Mouse (Mus musculus): Measurements from ENCODE around the gene Nfu1.

DNA sequence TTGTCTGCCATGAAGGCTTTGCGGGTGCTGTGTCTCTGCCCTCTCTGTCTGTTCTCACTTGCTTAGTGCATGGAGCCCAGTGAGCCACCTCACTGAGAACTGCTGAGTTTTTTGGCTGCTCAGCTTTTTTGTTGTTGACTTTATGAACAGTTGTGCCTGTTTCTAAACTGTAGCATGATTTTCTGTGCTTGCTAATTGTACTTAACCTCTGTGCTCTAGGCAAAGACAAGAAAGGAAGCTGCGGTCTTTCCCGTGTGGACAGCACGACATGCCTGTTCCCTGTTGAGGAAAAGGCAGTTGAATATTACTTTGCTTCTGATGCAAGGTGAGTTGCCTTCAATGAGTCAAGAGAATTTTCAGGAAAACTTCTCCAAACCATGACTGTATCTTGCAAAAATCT is 54.5 kb downstream of the Nfu1 start:
- TF ChIP-seq CTCF (IDR thresholded peaks at IDR 0.05; ENCODE audit: low read depth) (no peak), EP300 (IDR thresholded peaks at IDR 0.05; ENCODE audit: low read depth) (no peak)

Measured in liver, embryonic 14.5 days (tissue).